Mouse (Mus musculus) liver, postnatal 0 days (tissue): ENCODE results near the gene Xkr8.

Experiments
- CTCF ChIP-seq: sonication (generic); IDR thresholded peaks from 2 replicates; pipeline ENCODE4 v1.5.1; 2016; ENCODE audit warnings: antibody characterized with exemption, low read depth
- EP300 ChIP-seq: IDR thresholded peaks from 2 replicates; pipeline ENCODE4 v1.6.1; 2016; ENCODE audit warnings: antibody characterized with exemption, low read depth, mild to moderate bottlenecking

GRCm38 (mm10) chr4:132749258-132749982, 17.1 kb upstream of the Xkr8 start:
- TF ChIP-seq CTCF (no peak), EP300 (no peak)
